Mouse (Mus musculus): ENCODE data around the gene Tmem259. TPM values are rescaled to one million over a fixed set of nuclear protein-coding genes. Genes with fewer than 3 reads are reported as not detected.

Tmem259 gene
- polyA plus RNA-seq (2012; ENCODE audit: low replicate concordance): 311 and 927 TPM in 2 replicates

DNA sequence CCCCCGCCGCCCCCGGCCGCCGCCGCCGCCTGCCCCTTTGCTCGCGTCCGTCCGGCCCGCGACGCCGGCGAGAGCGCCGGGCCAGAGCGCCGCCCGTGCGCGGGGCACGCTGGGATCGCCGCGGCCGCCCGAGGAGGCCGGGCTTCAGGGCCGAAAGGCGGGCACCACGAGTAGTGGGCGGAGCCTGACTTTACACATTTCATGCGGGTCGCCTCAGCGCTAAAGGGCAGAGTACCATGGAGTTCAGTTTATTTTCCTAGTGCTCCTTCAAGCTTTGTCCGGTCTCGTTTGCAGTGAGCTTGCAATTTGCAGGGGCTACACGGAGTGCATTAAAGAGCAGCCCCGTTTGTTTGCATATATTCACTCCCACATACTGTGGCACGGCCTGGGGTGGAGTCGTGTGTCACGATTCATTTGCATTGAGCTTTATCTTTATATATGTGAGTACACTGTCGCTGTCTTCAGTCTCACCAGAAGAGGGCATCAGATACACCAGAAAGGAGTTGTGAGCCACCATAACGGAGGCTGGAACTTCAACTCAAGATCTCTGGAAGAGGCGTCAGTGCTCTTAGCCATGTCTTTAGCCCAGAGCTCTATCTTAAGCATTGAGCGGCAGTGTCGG lies at the start of gene Tmem259:
Gene Tmem259 (minus strand): TSS at position 136 of the 622 bp plus-strand sequence.

DNA sequence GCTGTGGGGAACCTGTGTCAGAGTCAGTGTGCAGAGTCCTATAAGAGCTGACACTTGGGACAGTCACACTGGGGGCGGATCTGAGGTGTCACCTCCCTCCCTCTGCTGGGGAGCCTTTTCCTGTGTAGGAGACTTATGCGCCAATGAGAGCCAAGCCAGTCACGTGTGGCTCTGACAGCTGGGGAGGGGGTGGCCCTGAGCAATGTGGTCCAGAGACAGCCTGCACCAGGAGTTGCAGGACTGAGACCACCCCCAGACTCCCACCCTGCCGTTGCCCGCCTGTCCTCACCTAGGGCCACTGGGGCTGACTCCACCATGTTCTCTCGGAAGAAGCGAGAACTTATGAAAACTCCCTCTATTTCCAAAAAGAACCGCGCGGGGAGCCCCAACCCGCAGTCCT lies 32.4 kb upstream of the Tmem259 start, which contains the start of gene Arhgap45:
Gene Arhgap45 (plus strand): TSS at position 143 of the 400 bp plus-strand sequence.

DNA sequence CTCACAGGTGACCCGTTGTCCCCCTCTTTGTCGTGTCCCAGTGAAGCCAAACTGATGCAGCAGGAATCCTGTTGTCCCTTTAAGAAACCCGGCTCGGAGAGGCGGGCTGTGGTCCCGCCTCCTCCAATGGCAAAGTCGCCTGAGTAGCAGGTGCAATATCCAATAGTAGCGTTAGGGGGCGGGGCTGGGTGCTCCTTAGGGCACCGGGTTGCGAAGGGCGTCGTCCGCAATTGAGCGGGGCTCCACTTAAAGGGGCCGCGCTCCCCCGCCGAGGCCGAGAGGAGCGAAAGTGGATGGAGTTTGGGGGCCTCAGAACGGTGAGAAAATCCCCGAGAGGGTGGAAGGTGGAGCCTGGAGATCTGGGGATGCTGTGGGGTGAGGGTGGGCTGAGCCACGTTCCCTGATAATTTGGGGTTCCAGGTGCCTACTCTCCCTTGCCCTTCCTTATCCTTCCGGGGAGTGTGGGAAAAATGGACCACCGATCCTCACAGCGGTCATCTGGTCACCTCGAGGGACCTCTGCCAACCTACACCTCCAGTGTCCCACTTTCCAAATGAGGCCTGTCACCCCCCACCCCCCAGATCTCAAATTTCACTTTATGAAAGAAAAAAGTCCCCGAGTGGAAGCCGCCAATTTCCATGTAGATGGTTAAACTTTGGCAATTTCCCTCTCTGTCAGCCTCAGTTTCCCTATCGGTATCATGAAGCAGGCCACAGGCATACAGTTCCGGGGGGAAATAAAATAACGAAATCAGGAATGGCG lies 12.3 kb upstream of the Tmem259 start, which contains the start of gene Abca7:
Gene Abca7 (plus strand): TSS at position 223 of the 762 bp plus-strand sequence.

DNA sequence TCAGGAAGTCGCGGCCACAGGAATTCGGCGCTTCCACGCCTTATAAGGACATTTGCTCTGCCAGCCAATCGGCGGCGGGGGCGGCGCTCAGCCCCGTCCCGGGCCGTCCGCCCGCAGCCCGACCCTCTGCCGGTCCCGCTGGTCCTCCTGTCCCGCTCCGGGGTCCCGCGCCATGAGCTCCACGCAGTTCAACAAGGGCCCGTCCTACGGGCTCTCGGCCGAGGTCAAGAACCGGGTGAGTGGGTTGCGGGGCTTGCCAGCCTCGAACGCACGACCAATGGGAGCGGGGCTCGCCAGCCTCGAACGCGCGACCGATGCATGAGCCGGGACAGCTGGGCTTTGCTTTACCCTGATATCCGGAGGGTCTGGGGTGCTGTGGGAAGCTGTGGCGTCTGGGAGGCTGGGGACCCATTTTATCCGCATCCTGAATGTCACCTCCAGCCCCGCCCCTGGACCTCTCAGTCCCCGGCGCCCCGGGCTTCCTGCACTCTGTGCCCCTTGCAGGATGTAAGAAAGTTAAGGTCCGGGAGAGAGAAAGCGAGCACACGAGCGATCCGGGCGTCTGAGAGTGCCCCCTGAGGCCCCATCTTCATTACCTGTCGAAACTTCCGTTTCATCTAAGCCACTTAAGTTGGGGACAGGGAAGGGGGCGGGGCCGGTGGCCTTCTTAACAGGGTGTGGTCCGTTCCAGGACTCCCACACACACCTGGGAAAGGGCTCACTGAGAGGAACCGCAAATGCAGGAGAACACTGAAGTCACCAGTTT lies 4.6 kb upstream of the Tmem259 start, which contains the start of gene Cnn2:
Gene Cnn2 (plus strand): TSS at position 79 of the 766 bp plus-strand sequence.

DNA sequence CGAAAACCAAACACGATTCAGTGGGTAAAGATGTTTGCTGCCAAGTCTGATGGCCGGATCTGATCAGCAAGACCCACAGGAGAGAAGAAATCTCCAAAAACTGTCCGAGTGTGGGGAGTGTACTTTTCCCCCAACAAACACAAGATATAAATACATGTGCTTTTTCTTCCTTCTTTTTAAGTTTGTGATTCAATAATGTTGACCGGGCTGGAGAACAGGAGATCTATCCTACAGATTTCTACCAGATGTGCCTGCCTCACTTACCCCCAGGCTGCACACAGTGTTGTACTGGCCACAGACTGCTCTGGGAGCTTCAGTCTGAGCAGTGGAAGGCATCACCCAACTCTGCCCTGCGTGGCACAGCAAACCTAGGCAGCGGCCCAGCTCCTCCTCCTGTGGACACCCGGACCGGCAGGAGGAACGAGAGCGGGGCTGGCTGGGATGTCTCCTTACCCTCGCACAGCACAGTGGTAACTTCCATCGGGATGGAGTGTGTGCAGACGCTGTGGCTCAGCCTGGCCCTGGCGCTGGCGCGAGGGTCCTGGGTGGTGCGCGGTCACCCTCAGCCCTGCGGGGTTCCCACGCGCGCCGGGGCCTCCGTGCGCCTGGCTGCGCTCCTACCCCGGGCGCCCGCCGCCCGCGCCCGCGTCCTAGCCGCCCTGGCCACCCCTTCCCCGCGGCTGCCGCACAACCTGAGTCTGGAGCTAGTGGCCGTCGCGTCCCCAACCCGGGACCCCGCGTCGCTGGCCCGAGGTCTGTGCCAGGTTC lies 13.5 kb downstream of the Tmem259 start, which contains the start of gene Grin3b:
Gene Grin3b (plus strand): TSS at position 301 of the 768 bp plus-strand sequence.

DNA sequence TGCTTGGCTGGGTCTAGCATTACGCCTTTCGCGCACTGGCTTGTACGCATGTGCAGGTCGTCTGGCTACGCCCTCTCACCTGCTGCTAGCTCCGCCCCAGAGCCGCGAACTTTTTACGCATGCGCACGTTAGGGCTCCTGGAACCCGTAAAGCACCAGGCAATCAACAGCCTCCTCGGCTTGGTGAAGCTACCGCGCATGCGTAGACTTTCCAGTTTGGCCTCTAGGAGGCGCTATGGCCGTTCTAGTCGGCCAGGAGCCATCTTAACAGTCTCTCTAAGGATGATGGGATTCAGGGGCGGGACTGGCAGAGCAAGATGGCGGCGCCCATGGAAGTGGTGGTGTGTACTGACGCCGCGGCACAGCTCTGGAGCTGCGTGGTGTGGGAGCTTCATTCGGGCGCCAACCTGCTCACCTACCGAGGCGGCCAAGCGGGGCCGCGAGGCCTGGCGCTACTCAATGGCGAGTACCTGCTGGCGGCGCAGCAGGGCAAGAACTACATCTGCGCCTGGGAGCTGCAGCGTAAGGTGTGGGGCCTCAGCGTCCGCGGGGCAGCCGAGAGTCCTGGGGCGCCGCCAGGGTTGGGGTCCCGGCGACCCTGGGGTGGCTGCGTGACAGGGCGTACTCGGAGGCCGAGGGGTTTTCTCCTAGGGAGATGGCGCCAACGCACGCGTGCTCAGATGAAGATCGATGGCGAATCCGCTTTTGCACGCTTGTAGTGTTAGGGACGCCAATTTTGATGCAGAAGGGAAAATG lies 24.1 kb downstream of the Tmem259 start, which contains the start of gene Wdr18:
Gene Wdr18 (plus strand): TSS at position 306 of the 755 bp plus-strand sequence.

DNA sequence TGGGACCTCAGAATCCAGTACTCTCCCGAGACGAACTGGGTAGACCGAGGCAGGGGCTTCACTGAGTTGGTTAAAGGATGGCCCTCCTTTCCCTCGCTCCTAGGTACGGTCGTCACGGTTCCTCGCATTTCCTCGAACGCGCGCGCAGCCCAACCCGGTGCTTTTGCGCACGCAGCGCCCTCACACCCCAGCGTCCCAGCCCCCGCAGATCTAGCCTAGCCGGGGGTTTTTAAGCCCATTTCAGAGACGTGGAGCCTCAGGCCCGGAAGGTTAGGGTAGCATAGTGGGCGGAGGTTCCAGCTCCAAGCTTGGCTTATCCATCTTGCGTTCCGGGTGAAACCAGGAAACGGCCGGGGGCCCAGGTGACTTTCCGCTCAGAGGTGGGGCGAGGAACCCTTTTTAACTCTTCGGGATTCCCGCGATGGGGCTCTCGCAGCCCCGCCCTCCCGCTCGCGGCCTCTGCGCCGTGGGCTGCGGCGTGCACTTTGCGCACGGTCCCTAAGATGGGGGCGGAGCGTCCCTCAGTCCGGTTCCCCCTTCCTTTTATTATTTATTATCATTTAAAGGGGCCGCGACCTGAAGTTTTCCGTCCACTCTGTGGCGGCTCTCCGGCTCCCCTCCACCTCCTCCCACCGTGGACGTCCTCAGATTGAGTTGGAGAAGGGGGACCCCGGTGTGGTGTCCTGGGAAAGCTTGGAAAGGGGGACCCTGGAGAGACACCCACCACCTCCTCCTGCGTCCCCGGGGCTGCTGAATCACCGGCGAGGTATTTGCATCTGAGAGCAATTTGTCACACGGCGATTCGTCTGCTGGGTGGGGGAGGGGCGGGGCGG lies 57.4 kb downstream of the Tmem259 start, which contains the start of gene Arid3a:
Gene Arid3a (plus strand): TSS at position 553 of the 833 bp plus-strand sequence.

Other genes with a start within 250 kb of the Tmem259 start
- gene Polrmt, start 237.7 kb downstream of the Tmem259 start, polyA plus RNA-seq (2012; ENCODE audit: low replicate concordance): 36.7 and 50.9 TPM in 2 replicates
- gene Fgf22, start 229.3 kb downstream of the Tmem259 start, polyA plus RNA-seq (2012; ENCODE audit: low replicate concordance): not detected in 2 replicates
- gene Rnf126, start 217.4 kb downstream of the Tmem259 start, polyA plus RNA-seq (2012; ENCODE audit: low replicate concordance): 177 and 359 TPM in 2 replicates
- gene Fstl3, start 207.1 kb downstream of the Tmem259 start, polyA plus RNA-seq (2012; ENCODE audit: low replicate concordance): 4.2 and 4.3 TPM in 2 replicates
- gene Prss57, start 193.4 kb downstream of the Tmem259 start, polyA plus RNA-seq (2012; ENCODE audit: low replicate concordance): 0.31 and 0.33 TPM in 2 replicates
- gene Palm, start 190.8 kb downstream of the Tmem259 start, polyA plus RNA-seq (2012; ENCODE audit: low replicate concordance): 23.6 and 106 TPM in 2 replicates
- gene Misp, start 163.3 kb downstream of the Tmem259 start, polyA plus RNA-seq (2012; ENCODE audit: low replicate concordance): 0.25 and 0.27 TPM in 2 replicates
- 339 and 505 TPM in 2 replicates for gene Ptbp1, start 129.9 kb downstream of the Tmem259 start, polyA plus RNA-seq (2012; ENCODE audit: low replicate concordance)
- gene Prtn3, start 109.9 kb downstream of the Tmem259 start, polyA plus RNA-seq (2012; ENCODE audit: low replicate concordance): 14.3 and 43.0 TPM in 2 replicates
- gene Plppr3, start 109.7 kb downstream of the Tmem259 start, polyA plus RNA-seq (2012; ENCODE audit: low replicate concordance): 0.57 and 2.3 TPM in 2 replicates
- gene Elane, start 98.1 kb downstream of the Tmem259 start, polyA plus RNA-seq (2012; ENCODE audit: low replicate concordance): 11.5 and 13.6 TPM in 2 replicates
- gene Cfd, start 93.5 kb downstream of the Tmem259 start, polyA plus RNA-seq (2012; ENCODE audit: low replicate concordance): not detected in 2 replicates
- 45.3 and 64.9 TPM in 2 replicates for gene Med16, start 75.4 kb downstream of the Tmem259 start, polyA plus RNA-seq (2012; ENCODE audit: low replicate concordance)
- gene Gm26602, start 73.5 kb downstream of the Tmem259 start, polyA plus RNA-seq (2012; ENCODE audit: low replicate concordance): 0.88 TPM in 1 of 2 replicates, not detected in the other
- gene Kiss1r, start 67.4 kb downstream of the Tmem259 start, polyA plus RNA-seq (2012; ENCODE audit: low replicate concordance): 1.2 and 3.0 TPM in 2 replicates
- gene R3hdm4, start 63.1 kb downstream of the Tmem259 start, polyA plus RNA-seq (2012; ENCODE audit: low replicate concordance): 194 and 217 TPM in 2 replicates
- gene Arid3a, start 57.3 kb downstream of the Tmem259 start, polyA plus RNA-seq (2012; ENCODE audit: low replicate concordance): 90.3 and 327 TPM in 2 replicates
- 29.7 and 32.3 TPM in 2 replicates for gene Wdr18, start 24.2 kb downstream of the Tmem259 start, polyA plus RNA-seq (2012; ENCODE audit: low replicate concordance)
- gene Grin3b, start 13.6 kb downstream of the Tmem259 start, polyA plus RNA-seq (2012; ENCODE audit: low replicate concordance): 0.17 and 0.43 TPM in 2 replicates
- gene Cnn2, start 4.3 kb upstream of the Tmem259 start, polyA plus RNA-seq (2012; ENCODE audit: low replicate concordance): 876 and 1,258 TPM in 2 replicates
- 42.0 and 76.1 TPM in 2 replicates for gene Abca7, start 12.2 kb upstream of the Tmem259 start, polyA plus RNA-seq (2012; ENCODE audit: low replicate concordance)
- 660 and 1,623 TPM in 2 replicates for gene Arhgap45, start 32.3 kb upstream of the Tmem259 start, polyA plus RNA-seq (2012; ENCODE audit: low replicate concordance)
- gene Polr2e, start 55.5 kb upstream of the Tmem259 start, polyA plus RNA-seq (2012; ENCODE audit: low replicate concordance): 68.4 and 166 TPM in 2 replicates
- gene Gpx4, start 62.8 kb upstream of the Tmem259 start, polyA plus RNA-seq (2012; ENCODE audit: low replicate concordance): 298 and 797 TPM in 2 replicates
- gene Sbno2, start 121.2 kb upstream of the Tmem259 start, polyA plus RNA-seq (2012; ENCODE audit: low replicate concordance): 99.1 and 152 TPM in 2 replicates
- gene Stk11, start 131.5 kb upstream of the Tmem259 start, polyA plus RNA-seq (2012; ENCODE audit: low replicate concordance): 99.1 and 132 TPM in 2 replicates
- gene Atp5d, start 154.3 kb upstream of the Tmem259 start, polyA plus RNA-seq (2012; ENCODE audit: low replicate concordance): 650 and 864 TPM in 2 replicates
- 25.3 and 46.2 TPM in 2 replicates for gene Cbarp, start 156.5 kb upstream of the Tmem259 start, polyA plus RNA-seq (2012; ENCODE audit: low replicate concordance)
- gene Midn, start 163.9 kb upstream of the Tmem259 start, polyA plus RNA-seq (2012; ENCODE audit: low replicate concordance): 365 and 523 TPM in 2 replicates
- 157 and 188 TPM in 2 replicates for gene Cirbp, start 181.7 kb upstream of the Tmem259 start, polyA plus RNA-seq (2012; ENCODE audit: low replicate concordance)
- gene 1600002K03Rik, start 188.6 kb upstream of the Tmem259 start, polyA plus RNA-seq (2012; ENCODE audit: low replicate concordance): 6.8 and 15.3 TPM in 2 replicates
- gene Efna2, start 195.2 kb upstream of the Tmem259 start, polyA plus RNA-seq (2012; ENCODE audit: low replicate concordance): 1.4 and 2.8 TPM in 2 replicates
- gene Mum1, start 242.1 kb upstream of the Tmem259 start, polyA plus RNA-seq (2012; ENCODE audit: low replicate concordance): 36.6 and 116 TPM in 2 replicates

All from hematopoietic multipotent progenitor cell, adult 10-12 weeks (in vitro differentiated cells).